Mouse (Mus musculus): ENCODE results near the gene Pola1.
"Not testable (repeated sequence)": the region's sequence is repeated elsewhere in the genome, so short reads cannot be mapped to it uniquely, and the experiment has no call there.

The Pola1 gene

GRCm38 (mm10) chrX:93429738-93430260, 202.2 kb downstream of the Pola1 start:
- DNase-seq (ENCODE audit: low spot score in 2 of 2), result no peak

- DNase-seq (ENCODE audit: low spot score in 2 of 2), result no peak
Observed at GRCm38 (mm10) chrX:93428956-93429737, 202.8 kb downstream of the Pola1 start.

GRCm38 (mm10) chrX:93400871-93401270, 231.1 kb downstream of the Pola1 start:
- not testable (repeated sequence) for DNase-seq (ENCODE audit: low spot score in 2 of 2)

GRCm38 (mm10) chrX:93397089-93397488, 234.9 kb downstream of the Pola1 start:
- DNase-seq (ENCODE audit: low spot score in 2 of 2), result no peak

DNA sequence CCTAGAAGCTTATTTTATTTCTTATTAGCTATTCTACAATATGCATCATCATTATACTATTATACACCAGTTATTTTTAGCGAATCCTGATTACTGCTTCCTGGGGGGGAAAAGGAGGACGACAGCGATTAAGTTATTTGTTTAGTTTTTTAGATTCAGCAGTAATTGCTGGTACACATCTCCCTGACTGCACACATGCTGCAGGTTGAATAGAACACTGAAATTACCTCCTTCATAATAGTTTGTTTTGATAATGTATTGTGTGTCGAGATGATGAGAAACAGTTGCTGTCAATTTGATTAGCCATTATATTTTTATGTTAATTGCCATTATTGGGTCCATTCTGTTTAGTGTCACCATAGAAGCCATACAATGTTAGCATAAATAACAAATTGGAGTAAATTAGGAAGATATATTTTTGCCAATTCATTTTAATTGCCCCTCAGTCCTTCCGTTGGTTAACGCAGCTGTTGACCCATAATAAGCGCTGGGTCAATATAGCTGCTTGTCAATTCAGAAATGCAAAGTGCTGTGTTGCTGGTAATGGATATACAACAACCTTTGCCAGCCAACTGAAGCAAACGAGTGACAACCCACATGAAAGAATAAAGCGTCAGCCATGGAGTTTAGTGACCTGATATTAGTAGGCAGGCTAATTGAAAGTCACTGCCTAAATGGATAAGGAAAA, 254.5 kb downstream of the Pola1 start:
- no peak for DNase-seq (ENCODE audit: low spot score in 2 of 2)

- DNase-seq (ENCODE audit: low spot score in 2 of 2), result no peak
Observed at GRCm38 (mm10) chrX:93373503-93373902, 258.5 kb downstream of the Pola1 start.

DNA sequence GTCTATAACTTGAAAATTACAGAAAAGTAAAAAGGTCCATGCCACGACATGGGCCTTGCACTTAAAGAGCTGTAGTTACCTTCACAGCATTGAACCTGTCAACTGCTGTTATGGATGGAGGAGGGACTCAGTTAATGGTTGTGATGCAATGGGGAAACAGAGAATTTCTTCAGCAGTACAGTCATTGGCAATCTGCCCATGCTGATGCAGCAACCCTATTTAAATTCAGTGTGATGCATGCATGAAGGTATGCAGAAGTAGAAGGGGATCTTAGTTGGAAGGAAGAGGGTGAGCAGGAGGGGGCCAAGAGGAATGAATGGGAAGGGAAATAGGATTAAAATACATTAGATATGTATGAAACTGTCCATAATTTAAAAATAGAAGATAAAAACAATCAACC, 262.2 kb downstream of the Pola1 start:
- DNase-seq (ENCODE audit: low spot score in 2 of 2), result no peak

DNA sequence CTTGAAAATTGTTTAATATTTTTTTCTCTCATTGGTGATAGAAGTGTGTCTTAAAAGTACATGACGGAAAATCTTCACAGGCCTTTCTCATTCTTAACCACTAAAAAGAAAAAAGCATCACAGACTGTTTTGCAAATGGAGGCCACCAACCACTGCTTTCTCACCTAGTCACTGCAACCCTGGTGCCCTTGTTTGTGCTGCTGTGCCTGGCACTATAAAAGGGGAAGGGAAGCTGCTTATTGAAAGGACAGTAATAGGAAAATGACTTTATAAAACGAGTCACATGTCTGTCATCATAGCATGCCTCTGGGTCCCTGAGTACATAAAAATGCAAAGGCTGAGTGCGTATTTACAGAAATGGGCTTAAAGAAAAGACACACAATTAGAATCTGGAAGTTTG, 263.7 kb downstream of the Pola1 start:
- no peak for DNase-seq (ENCODE audit: low spot score in 2 of 2)

DNA sequence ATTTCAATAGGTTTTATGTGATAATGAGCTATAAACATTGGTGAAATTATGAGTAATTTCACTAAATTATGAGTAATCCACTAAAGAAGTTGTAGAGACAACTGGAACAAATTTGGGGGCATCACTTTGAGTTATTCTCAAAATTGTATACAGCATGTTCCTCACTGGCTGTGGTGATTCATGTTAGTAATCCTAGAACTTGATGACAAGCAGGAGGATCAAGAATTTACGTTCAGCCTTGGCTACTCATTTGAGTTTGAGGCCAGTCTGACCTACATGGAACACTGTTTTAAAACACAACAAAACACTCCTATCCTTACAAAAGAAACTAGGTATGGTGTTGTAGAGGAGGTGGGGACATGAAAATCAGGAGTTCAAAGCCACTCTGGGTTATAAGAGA, 310.6 kb downstream of the Pola1 start:
- DNase-seq (ENCODE audit: low spot score in 2 of 2), result no peak

- no peak for DNase-seq (ENCODE audit: low spot score in 2 of 2)
Observed at GRCm38 (mm10) chrX:93319979-93320378, 312.0 kb downstream of the Pola1 start.

DNA sequence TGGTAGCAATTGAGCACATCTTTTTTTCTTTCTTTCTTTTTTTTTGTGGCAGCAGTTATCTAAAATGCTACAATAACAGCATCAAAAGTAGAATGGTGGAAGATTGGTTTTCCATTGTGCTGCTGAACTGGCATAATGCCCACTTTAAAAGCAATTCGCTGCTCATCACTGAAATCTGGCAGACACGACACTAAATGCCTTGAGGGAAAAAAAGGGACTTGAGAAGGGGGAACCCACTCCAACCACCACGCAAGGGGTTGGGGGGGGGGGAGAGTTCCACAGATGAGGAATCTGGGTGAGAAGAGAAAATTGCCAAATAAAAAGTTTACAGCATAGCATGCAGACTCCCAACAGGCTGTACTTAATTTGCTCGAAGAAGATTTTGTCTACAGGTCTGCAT, 314.4 kb downstream of the Pola1 start:
- no peak for DNase-seq (ENCODE audit: low spot score in 2 of 2)

DNA sequence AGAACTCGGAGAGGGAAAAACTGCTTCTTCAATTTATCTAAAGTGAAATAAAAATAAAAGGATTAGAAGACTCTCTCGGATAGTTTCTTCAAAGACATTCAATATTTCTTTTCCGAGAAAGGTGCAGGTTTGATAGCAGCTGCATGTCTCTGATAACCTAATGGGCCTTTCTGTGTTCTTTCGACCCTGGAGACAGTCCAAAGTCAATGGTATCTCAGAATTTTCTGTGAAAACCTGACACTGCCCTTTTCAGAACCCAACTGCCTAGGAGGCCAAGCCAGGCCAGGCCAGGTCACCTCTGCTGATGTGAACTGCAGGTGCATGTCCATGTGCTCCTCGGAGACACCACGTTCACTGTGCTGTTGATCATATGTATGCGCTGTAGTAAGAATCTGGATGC, 326.2 kb downstream of the Pola1 start:
- no peak for DNase-seq (ENCODE audit: low spot score in 2 of 2)

- DNase-seq (ENCODE audit: low spot score in 2 of 2), result no peak
Observed at GRCm38 (mm10) chrX:93301798-93302197, 330.2 kb downstream of the Pola1 start.

DNA sequence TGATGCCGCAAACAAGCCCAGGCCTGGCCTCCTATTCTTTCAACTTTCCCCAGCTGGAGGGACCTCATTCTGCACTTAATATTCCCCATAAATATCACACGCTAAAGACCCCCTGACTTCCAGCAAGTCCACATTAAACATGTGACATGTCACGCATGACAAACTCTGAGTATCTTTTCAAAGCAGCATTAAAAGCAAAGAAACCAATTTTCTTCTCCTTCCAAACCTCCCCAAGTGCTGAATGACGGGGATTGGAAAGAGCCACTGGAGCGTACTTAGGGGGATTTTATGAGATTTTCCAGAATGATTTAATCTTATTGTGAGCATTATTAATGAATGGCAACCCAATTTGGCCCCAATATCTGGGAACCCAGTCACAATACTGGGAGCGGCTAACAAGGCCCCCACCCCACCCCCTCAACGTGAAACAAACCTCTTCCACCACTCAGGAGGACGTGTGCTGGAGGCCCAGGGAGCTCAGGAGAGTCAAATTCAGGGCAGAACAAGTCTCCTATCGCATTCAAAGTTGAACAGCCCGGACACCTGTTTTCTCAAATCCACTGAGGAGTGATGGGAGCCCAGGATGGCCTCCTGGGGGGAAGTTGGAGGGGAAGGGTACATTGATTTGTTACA, 331.7 kb downstream of the Pola1 start:
- no peak for DNase-seq (ENCODE audit: low spot score in 2 of 2)

- no peak for DNase-seq (ENCODE audit: low spot score in 2 of 2)
Observed at GRCm38 (mm10) chrX:93299771-93300170, 332.2 kb downstream of the Pola1 start.

- DNase-seq (ENCODE audit: low spot score in 2 of 2), result no peak
Observed at GRCm38 (mm10) chrX:93299046-93299626, 332.8 kb downstream of the Pola1 start.

- DNase-seq (ENCODE audit: low spot score in 2 of 2), result no peak
Observed at GRCm38 (mm10) chrX:93297001-93297441, 334.9 kb downstream of the Pola1 start.

- DNase-seq (ENCODE audit: low spot score in 2 of 2), result no peak
Observed at GRCm38 (mm10) chrX:93295819-93296218, 336.1 kb downstream of the Pola1 start.

GRCm38 (mm10) chrX:93294736-93295490, 337.0 kb downstream of the Pola1 start:
- DNase-seq (ENCODE audit: low spot score in 2 of 2), result no peak

DNA sequence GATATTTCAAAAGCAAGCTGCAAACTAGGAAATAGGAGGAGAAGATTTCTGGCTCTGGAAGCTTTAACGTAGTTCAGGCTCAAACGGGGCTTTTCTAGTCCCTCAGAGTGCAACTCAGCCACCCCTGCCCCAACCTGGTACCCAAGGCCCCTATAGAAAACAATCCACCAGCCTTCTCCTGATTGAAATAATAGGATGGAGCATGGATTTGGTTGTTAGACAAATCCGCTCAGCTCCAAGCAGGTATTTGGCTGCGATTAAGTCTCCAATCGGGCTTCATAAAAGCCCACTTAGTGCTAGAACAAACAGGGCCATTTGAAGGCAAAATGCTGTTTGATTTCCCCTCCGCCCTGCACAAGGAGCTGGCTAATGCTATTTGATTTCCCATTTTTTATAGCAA, 339.9 kb downstream of the Pola1 start:
- DNase-seq (ENCODE audit: low spot score in 2 of 2), result no peak

DNA sequence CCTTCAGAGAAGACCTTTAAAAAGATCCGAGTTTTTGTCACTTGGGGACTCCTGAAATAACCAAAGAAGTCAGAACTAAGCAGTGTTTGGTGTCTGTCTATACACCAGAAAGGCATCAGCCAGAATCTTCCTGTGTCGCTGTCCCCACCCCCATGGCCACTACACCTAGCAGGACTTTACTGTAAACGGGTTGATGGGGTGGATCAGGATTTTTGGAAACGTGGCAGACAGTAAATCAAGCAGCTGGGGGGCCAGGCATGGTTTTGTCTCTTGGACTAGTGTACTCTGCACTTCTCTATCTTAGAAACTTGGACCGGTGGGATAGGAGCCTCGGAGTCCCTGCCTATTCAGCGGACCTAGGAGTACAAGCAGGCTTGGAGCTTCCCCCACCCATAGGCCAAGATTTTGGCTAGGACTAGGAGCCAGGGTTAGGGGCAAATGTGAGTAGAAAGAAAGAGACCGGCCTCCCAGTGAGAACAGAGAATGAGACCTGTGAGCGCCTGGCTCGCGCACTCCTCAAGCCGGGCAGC, 342.0 kb downstream of the Pola1 start:
- no peak for DNase-seq (ENCODE audit: low spot score in 2 of 2)

Data from frontal cortex, postnatal 14 days (tissue).